Mouse (Mus musculus) forebrain, embryonic 13.5 days (tissue): ENCODE data around the gene Lyg1. TPM values are rescaled to one million over a fixed set of nuclear protein-coding genes. Genes with fewer than 3 reads are reported as not detected.
A peak's percentile ranks its signal among the peaks of the same experiment; 100 is the strongest.
"Not testable (repeated sequence)": the region's sequence is repeated elsewhere in the genome, so short reads cannot be mapped to it uniquely, and the experiment has no call there.

Experiments
- ATAC-seq: fragments of 200-750 bp; cut with Nextera tagmentation; 2 replicates; pipeline ENCODE4 v1.8.0; 2017
- H3K27ac ChIP-seq: fragments of 300-500 bp; sonication (generic); 2 replicates; pipeline ENCODE4 v1.5.1; 2015; ENCODE audit warnings: inconsistent platforms, mild to moderate bottlenecking, moderate library complexity
- H3K27me3 ChIP-seq: fragments of 300-500 bp; sonication (generic); 2 replicates; pipeline ENCODE4 v1.6.1; 2015; ENCODE audit warnings: mild to moderate bottlenecking, inconsistent platforms
- H3K36me3 ChIP-seq: fragments of 300-500 bp; sonication (generic); 2 replicates; pipeline ENCODE4 v1.6.1; 2015; ENCODE audit warnings: mild to moderate bottlenecking, inconsistent platforms; ENCODE audit not compliant: poor library complexity, severe bottlenecking
- H3K4me1 ChIP-seq: fragments of 300-500 bp; sonication (generic); 2 replicates; pipeline ENCODE4 v1.6.1; 2015; ENCODE audit warnings: inconsistent platforms
- H3K4me2 ChIP-seq: fragments of 300-500 bp; sonication (generic); 2 replicates; pipeline ENCODE4 v1.6.1; 2015; ENCODE audit warnings: inconsistent platforms, mild to moderate bottlenecking, moderate library complexity
- H3K4me3 ChIP-seq: fragments of 300-500 bp; sonication (generic); 2 replicates; pipeline ENCODE4 v1.5.1; 2015; ENCODE audit warnings: mild to moderate bottlenecking, inconsistent platforms
- H3K9ac ChIP-seq: fragments of 300-500 bp; sonication (generic); 2 replicates; pipeline ENCODE4 v1.6.1; 2015; ENCODE audit warnings: mild to moderate bottlenecking, inconsistent platforms
- H3K9me3 ChIP-seq: fragments of 300-500 bp; sonication (generic); replicated peaks from 2 replicates; pipeline ENCODE4 v1.6.1; 2016; ENCODE audit warnings: inconsistent platforms
- WGBS: fragments of 180-500 bp; shearing (Covaris S2); methylation state at CpG from one replicate; pipeline ENCODE4 v1.1.7; 2015; 5-methylcytosine and 5-hydroxymethylcytosine counted together
- polyA plus RNA-seq: library from polyadenylated mRNA; unstranded; fragments of >200 nt; fragmentation: Nextera tagmentation; extraction: Ambion mirVana; gene quantifications from 2 replicates; pipeline ENCODE4 v1.2.1, GENCODE M21; 2015

Gene Lyg1
- polyA plus RNA-seq, 1 experiment from 2014 or later: not detected

DNA sequence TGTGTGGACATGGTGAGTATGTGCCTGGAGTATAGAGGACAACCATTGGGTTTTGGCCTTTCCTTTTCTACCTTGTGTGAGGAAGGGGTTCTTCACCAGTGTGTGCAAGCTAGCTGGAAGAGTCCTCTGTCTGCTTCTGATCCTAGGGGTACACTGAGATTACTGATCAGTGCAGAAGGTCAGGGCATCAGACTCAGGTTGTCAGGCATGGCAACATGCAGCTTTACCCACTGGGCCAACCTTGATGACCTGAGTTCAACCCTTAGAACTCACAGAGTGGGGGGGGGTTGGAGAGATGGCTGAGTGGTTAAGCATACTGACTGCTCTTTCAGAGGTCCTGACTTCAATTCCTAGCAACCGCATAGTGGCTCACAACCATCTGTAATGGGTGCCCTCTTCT lies 26.8 kb upstream of the Lyg1 start:
- Histone ChIP-seq H3K4me3 (no peak overlapping the region), H3K9me3 (no peaks in the 10 kb centered on the region), H3K27me3 (no peaks in the 10 kb centered on the region), H3K36me3 (peaks cover 41% of the 10 kb centered on the region), H3K4me1 (no peaks in the 10 kb centered on the region), H3K27ac (no peak overlapping the region), H3K4me2 (no peak overlapping the region), H3K9ac (no peak overlapping the region)
- ATAC-seq: no peak
- WGBS: 90% methylated on average over 1 of the region's 1 CpGs

DNA sequence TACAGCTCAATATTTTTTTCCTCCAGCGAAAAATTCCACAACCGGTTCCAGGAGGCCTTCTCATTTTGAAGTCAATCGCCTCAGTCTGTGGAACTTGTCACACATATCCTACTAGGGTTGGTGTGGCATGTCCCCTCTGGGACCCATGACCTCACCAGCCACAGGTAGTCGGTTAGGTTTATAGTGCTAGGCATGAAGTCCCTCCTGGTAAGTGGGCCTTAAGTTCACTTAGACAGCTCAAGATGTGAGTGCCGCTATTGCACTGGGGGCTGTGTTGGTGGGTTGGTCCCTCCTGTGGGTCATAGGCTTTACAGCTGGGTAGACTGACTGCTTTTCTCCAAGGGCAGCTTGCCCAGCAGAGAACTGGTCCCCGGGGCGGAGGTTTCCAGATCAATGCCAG lies 19.7 kb upstream of the Lyg1 start:
- H3K36me3 ChIP-seq: no peaks in the 10 kb centered on the region
- no peaks in the 10 kb centered on the region for H3K27me3 ChIP-seq
- no peak overlapping the region for H3K27ac ChIP-seq
- no peak overlapping the region for H3K9ac ChIP-seq
- H3K4me3 ChIP-seq: no peak overlapping the region
- ATAC-seq: no peak
- WGBS: 93% methylated on average over 7 of the region's 7 CpGs
- H3K9me3 ChIP-seq: no peaks in the 10 kb centered on the region
- H3K4me1 ChIP-seq: no peaks in the 10 kb centered on the region
- no peak overlapping the region for H3K4me2 ChIP-seq

- H3K27me3 ChIP-seq, H3K9ac ChIP-seq, H3K36me3 ChIP-seq, H3K27ac ChIP-seq, H3K9me3 ChIP-seq, H3K4me1 ChIP-seq, H3K4me2 ChIP-seq, ATAC-seq, H3K4me3 ChIP-seq: not testable (repeated sequence)
- 78% methylated on average over 9 of the region's 9 CpGs for WGBS
Observed at GRCm38 (mm10) chr1:37976666-37977065, 19.1 kb upstream of the Lyg1 start.

GRCm38 (mm10) chr1:37971520-37971919 lies 14.0 kb upstream of the Lyg1 start:
- Histone ChIP-seq H3K27me3 (no peaks in the 10 kb centered on the region), H3K4me2 (no peak overlapping the region), H3K4me3 (no peak overlapping the region), H3K9ac (no peak overlapping the region), H3K4me1 (no peaks in the 10 kb centered on the region), H3K27ac (no peak overlapping the region), H3K36me3 (no peaks in the 10 kb centered on the region), H3K9me3 (no peaks in the 10 kb centered on the region)
- 50% methylated on average over 4 of the region's 4 CpGs for WGBS
- ATAC-seq: no peak

DNA sequence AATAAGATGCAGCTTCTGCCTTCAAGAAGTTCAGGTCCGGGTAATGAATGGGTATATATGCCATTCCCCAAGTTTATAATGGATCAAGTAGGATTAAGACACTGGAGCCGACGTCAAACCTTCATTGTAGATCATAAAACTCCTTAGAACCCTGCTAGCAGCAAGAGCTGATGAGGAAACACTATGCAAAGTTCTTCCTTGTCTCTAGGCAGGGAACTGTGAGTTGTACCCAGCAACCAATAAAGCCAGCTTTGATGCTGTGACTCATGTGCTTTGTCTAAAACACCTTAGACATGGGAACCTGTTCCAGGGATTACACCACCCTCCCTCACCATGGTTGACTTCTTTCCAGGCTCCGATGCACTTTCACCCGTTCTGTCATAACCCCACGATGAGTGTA lies 11.2 kb upstream of the Lyg1 start:
- no peaks in the 10 kb centered on the region for H3K4me1 ChIP-seq
- no peak overlapping the region for H3K4me2 ChIP-seq
- WGBS: 90% methylated on average over 6 of the region's 6 CpGs
- H3K4me3 ChIP-seq: no peak overlapping the region
- H3K9me3 ChIP-seq: no peaks in the 10 kb centered on the region
- no peak overlapping the region for H3K27ac ChIP-seq
- ATAC-seq: no peak
- no peaks in the 10 kb centered on the region for H3K27me3 ChIP-seq
- no peak overlapping the region for H3K9ac ChIP-seq
- no peaks in the 10 kb centered on the region for H3K36me3 ChIP-seq

GRCm38 (mm10) chr1:37965571-37965970 lies 8.0 kb upstream of the Lyg1 start:
- WGBS: 62% methylated on average over 10 of the region's 10 CpGs

DNA sequence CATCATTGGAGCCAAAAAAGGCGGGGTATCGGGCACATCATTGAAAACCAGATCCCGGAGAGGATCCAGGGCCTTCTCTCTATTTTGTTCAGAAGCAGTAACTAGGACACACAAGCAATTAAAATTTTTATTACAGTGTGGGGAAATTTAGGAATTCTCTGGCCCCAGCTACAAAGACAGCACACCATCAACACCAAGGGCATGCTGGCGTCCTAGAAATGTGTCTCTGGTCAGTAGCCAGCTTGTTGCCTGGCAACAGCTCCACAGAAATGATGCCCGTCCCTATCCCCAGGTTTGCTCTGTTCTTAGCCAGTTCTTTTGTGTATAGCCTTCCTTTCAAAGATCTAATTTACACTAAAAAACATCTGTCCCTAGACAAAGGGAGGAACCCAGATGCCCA lies 1.9 kb upstream of the Lyg1 start:
- Histone ChIP-seq H3K4me2 (no peak overlapping the region), H3K4me3 (no peak overlapping the region), H3K9me3 (no peaks in the 10 kb centered on the region), H3K9ac (no peak overlapping the region), H3K27me3 (no peaks in the 10 kb centered on the region), H3K36me3 (no peaks in the 10 kb centered on the region), H3K4me1 (peaks cover 8% of the 10 kb centered on the region; the same call in 1 of the 2 replicates), H3K27ac (no peak overlapping the region)
- ATAC-seq: peak; percentile 62; the same call in 1 of the 2 replicates
- 52% methylated on average over 5 of the region's 5 CpGs for WGBS

More at GRCm38 (mm10) chr1:37965571-37965970, 8.0 kb upstream of the Lyg1 start:
- H3K9ac ChIP-seq: no peak overlapping the region
- no peaks in the 10 kb centered on the region for H3K9me3 ChIP-seq
- no peaks in the 10 kb centered on the region for H3K36me3 ChIP-seq
- H3K27me3 ChIP-seq: no peaks in the 10 kb centered on the region
- no peak overlapping the region for H3K4me3 ChIP-seq
- no peak overlapping the region for H3K27ac ChIP-seq
- ATAC-seq: no peak
- H3K4me2 ChIP-seq: no peak overlapping the region
- no peaks in the 10 kb centered on the region for H3K4me1 ChIP-seq

DNA sequence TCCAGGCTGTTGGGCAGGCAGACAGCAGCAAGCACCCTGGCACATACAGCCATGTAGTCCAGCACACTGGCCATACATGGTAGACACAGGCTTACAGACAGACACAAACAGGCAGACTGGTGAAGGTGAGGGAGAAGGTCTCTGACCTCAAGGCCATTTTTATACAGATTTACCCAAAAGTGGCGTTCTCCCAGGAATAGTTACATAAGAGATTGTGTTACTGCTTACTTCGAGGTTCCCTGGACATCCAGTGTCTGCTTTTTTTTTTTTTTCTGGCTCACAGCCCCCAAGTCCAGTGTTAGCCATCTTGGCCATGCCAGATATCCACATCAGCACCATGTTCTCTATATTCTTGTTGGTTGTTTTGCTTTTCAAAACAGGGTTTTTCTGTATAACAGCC lies 957 bp upstream of the Lyg1 start:
- no peak overlapping the region for H3K9ac ChIP-seq
- H3K36me3 ChIP-seq: no peaks in the 10 kb centered on the region
- peaks cover 8% of the 10 kb centered on the region; the same call in 1 of the 2 replicates for H3K4me1 ChIP-seq
- no peaks in the 10 kb centered on the region for H3K9me3 ChIP-seq
- no peak overlapping the region for H3K4me3 ChIP-seq
- ATAC-seq: no peak
- no peaks in the 10 kb centered on the region for H3K27me3 ChIP-seq
- H3K27ac ChIP-seq: no peak overlapping the region
- 75% methylated on average over 2 of the region's 2 CpGs for WGBS
- H3K4me2 ChIP-seq: no peak overlapping the region

DNA sequence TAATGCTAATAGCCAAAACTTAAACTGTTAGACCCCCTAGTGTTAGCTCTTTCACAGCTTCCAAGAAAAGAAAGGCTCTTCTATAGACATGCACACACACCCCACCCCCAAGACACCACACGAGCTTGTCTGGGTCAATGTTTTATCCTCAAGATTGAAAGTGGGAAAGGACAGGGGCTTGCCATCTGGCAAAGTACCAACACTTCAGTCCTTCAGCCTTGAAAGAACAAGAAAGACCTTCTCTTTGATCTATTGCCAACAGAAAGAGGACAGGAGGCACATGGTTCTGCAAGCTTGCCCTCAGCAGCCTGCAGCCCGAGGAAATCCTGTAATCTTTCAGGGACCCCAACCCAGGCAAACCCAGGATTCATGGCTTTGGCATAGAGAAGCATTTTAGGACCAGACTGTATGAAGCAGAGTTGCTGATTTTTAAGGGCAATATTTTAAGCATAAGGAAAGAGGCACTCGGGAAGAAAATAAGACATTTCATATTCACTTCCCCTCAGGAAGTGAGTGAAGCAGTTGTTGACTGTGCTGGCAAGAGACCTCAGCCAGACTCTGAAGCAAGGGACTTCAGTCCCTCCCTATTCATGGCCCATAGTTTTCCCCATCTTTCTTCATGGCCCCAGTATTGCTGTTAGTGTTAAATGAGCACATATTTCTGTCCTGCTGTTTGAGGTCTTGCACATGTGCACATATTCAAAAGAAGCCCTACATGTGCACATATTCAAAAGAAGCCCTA lies 698 bp downstream of the Lyg1 start:
- Histone ChIP-seq H3K9ac (no peak overlapping the region), H3K9me3 (no peaks in the 10 kb centered on the region), H3K4me2 (no peak overlapping the region), H3K4me3 (no peak overlapping the region), H3K4me1 (peaks cover 8% of the 10 kb centered on the region; the same call in 1 of the 2 replicates), H3K27me3 (no peaks in the 10 kb centered on the region), H3K36me3 (no peaks in the 10 kb centered on the region), H3K27ac (0 out of 2 replicates have a peak overlapping the region, but pooled peaks have one; percentile 2)
- 31% methylated on average over 3 of the region's 3 CpGs for WGBS
- ATAC-seq: 0 out of 2 replicates have a peak, but pooled peaks have one; percentile 48

DNA sequence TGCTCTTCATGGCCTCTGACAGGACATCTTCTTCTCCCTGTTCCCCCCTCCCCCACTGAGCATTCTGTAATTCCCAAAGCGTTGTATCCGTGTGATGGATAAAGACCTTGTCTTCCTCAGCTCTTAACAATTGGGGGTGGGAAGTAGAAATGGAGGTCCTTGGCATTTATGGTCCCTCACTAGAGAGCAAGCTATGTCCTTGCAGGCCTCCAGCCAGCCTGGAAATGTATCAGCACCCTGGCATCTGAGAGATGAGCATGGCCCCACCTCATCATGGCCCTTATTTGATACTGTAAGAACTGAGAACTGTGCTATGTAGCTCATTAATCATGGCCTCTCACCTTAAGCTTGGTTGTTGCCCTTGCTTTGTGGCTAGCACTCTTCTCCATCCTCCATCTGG lies 2.3 kb downstream of the Lyg1 start:
- H3K27me3 ChIP-seq: no peaks in the 10 kb centered on the region
- H3K36me3 ChIP-seq: no peaks in the 10 kb centered on the region
- WGBS: 87% methylated on average over 2 of the region's 2 CpGs
- H3K4me3 ChIP-seq: no peak overlapping the region
- ATAC-seq: no peak
- no peaks in the 10 kb centered on the region for H3K9me3 ChIP-seq
- H3K9ac ChIP-seq: no peak overlapping the region
- no peak overlapping the region for H3K4me2 ChIP-seq
- H3K27ac ChIP-seq: no peak overlapping the region
- peaks cover 8% of the 10 kb centered on the region; the same call in 1 of the 2 replicates for H3K4me1 ChIP-seq

DNA sequence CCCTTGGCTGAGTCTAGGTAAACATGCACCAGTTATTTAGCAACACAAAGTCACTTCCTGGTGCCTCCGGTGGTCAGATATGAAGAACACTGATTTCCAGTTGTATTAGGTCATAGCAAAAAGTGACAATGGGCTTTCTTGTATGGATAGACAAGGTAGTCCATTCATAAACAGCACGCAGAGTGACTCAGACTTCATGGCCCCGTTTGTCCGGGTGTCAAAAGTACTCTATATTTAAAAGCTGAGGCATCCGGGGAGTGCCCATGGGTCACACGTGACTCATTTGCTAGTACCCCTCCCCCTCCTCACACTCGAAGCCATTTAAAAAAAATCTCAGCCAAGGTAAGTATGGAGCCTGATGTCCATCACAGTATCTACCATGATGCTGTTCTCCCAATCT lies 2.8 kb downstream of the Lyg1 start:
- WGBS: 86% methylated on average over 7 of the region's 7 CpGs
- H3K4me2 ChIP-seq: no peak overlapping the region
- no peaks in the 10 kb centered on the region for H3K36me3 ChIP-seq
- peaks cover 8% of the 10 kb centered on the region; the same call in 1 of the 2 replicates for H3K4me1 ChIP-seq
- no peak overlapping the region for H3K27ac ChIP-seq
- no peaks in the 10 kb centered on the region for H3K9me3 ChIP-seq
- no peak overlapping the region for H3K4me3 ChIP-seq
- no peaks in the 10 kb centered on the region for H3K27me3 ChIP-seq
- no peak overlapping the region for H3K9ac ChIP-seq
- ATAC-seq: no peak

DNA sequence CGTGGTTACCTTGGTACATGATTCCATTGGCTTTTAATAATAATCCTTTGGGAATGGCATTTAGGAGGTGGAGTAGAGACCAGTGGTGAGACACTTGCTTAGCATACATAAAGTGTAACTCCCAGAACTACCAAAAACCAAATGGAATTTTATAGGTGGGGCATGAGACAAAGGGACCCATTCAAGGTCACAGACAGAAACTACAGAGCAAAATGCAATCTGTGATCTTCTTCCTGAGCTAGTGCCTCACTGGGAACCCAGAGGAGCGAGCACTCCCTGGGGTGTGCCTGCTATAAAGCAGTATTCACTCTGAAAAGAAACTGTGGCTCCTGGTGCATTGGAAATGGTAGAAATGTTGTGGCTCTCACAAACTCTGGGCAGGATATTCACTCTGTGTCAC lies 8.7 kb downstream of the Lyg1 start:
- 89% methylated on average over 2 of the region's 2 CpGs for WGBS

GRCm38 (mm10) chr1:37931806-37932205 lies 25.8 kb downstream of the Lyg1 start:
- H3K4me1 ChIP-seq: no peaks in the 10 kb centered on the region
- no peak overlapping the region for H3K9ac ChIP-seq
- no peak for ATAC-seq
- no peak overlapping the region for H3K4me2 ChIP-seq
- WGBS: 13% methylated on average over 3 of the region's 3 CpGs
- H3K27me3 ChIP-seq: no peaks in the 10 kb centered on the region
- H3K27ac ChIP-seq: no peak overlapping the region
- H3K4me3 ChIP-seq: no peak overlapping the region
- H3K9me3 ChIP-seq: no peaks in the 10 kb centered on the region
- no peaks in the 10 kb centered on the region for H3K36me3 ChIP-seq

More for the DNA sequence above, 8.7 kb downstream of the Lyg1 start:
- Histone ChIP-seq H3K9ac (no peak overlapping the region), H3K4me2 (no peak overlapping the region), H3K4me1 (no peaks in the 10 kb centered on the region), H3K27ac (no peak overlapping the region), H3K9me3 (no peaks in the 10 kb centered on the region), H3K36me3 (no peaks in the 10 kb centered on the region), H3K4me3 (no peak overlapping the region), H3K27me3 (no peaks in the 10 kb centered on the region)
- ATAC-seq: no peak
